Mouse (Mus musculus) ES-E14 (cell line): ENCODE results near the gene Sgsm3.

ENCODE experiments used
- CHD2 ChIP-seq: IDR thresholded peaks from 2 replicates; pipeline ENCODE4 v1.6.1; 2014; ENCODE audit warnings: mild to moderate bottlenecking, low read depth, low read length, inconsistent platforms
- HCFC1 ChIP-seq: IDR thresholded peaks from 2 replicates; pipeline ENCODE4 v1.6.1; 2012; ENCODE audit warnings: low read length, inconsistent platforms, borderline replicate concordance; ENCODE audit not compliant: insufficient read depth
- MAFK ChIP-seq: IDR thresholded peaks from 2 replicates; pipeline ENCODE4 v1.6.1; 2014; ENCODE audit warnings: mild to moderate bottlenecking, low read depth, low read length, inconsistent platforms; ENCODE audit not compliant: insufficient read depth
- ZC3H11A ChIP-seq: IDR thresholded peaks from 2 replicates; pipeline ENCODE4 v1.6.1; 2012; ENCODE audit warnings: low read depth, mild to moderate bottlenecking, inconsistent platforms, low read length, borderline replicate concordance

- no peak for TF ChIP-seq HCFC1
- no peak for TF ChIP-seq MAFK
- no peak for TF ChIP-seq ZC3H11A
- TF ChIP-seq CHD2 = no peak
Measured at GRCm38 (mm10) chr15:81049401-81050053, 72.0 kb downstream of the Sgsm3 start.
